Comparison of ENCODE assay signal across 7 mouse cellular contexts in the genomic region with DNA sequence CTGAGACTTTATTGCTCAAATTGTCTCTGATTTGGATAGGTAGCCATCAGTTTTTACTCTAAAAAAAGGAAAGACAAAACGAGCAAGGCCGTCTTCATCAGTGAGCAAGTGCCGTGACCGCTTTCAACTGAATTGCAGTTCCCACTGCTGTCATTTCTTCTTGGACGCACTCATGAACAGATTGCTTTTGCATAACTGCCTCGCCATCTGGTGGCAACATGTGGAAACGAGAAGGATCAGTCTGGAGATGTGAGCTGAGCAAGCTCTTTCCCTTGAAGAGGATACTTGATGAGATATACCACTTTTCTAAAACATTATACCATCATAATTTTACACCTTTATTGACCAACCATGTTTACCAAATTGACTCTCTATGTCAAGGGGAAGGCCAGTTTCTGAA.
A peak's percentile ranks its signal among the peaks of the same experiment; 100 is the strongest.
DNase-seq lines count a peak whose midpoint lies in the region; ATAC-seq and TF ChIP-seq lines count a peak whose summit lies in the region.

No protein-coding gene starts in this region.

- peak; percentile 83 to 86 for DNase-seq in cerebellum, postnatal 14 days
- DNase-seq in frontal cortex, postnatal 36 days (ENCODE audit: low spot score in 2 of 2), result peak; percentile 57 to 83
- DNase-seq in kidney, adult 11 months, result peak; percentile 54
- peak; percentile 59 to 64 for DNase-seq in left cerebral cortex, postnatal 36 days (ENCODE audit: low spot score in 2 of 2)

- H3K4me1 ChIP-seq in midbrain, embryonic 13.5 days (replicated peaks), result 0 out of 2 replicates have a peak, but pooled peaks cover 2% of the 10 kb centered on the region
- H3K4me1 ChIP-seq in small intestine, adult 2 months (ENCODE audit: control insufficient read depth, insufficient read depth, insufficient read length, low read length), result peaks cover 3% of the 10 kb centered on the region; the same call in 1 of the 2 replicates

- ATAC-seq in activated CD4-positive, CD25-positive, alpha-beta regulatory T cell, adult 4 months, result peak; percentile 80
- ATAC-seq in midbrain, embryonic 13.5 days, result peak; percentile 90

- H3K4me3 ChIP-seq in midbrain, embryonic 13.5 days (replicated peaks), result no peak overlapping the region
- H3K4me3 ChIP-seq in small intestine, adult 2 months (ENCODE audit: low read depth, low read length), result no peak overlapping the region

- no peak overlapping the region for H3K9ac ChIP-seq in midbrain, embryonic 13.5 days (replicated peaks)

- H3K9me3 ChIP-seq in midbrain, embryonic 13.5 days, result no peaks in the 10 kb centered on the region

- no peaks in the 10 kb centered on the region for H3K36me3 ChIP-seq in midbrain, embryonic 13.5 days
- H3K36me3 ChIP-seq in small intestine, adult 2 months (ENCODE audit: control insufficient read depth, insufficient read depth, low read length), result no peaks in the 10 kb centered on the region

- TF ChIP-seq POLR2A in small intestine, adult 2 months (IDR thresholded peaks at IDR 0.05; ENCODE audit: low read depth, low read length), result no peak

- intact Hi-C loops in left cerebral cortex, postnatal 36 days (cut with DNase I), result loop anchor here (1.0 to 5.0 kb wide), 3 partner anchors 48 to 320 kb away; partner anchors contain the start of gene Car2

- H3K4me2 ChIP-seq in midbrain, embryonic 13.5 days (replicated peaks), result no peak overlapping the region

- no peaks in the 10 kb centered on the region for H3K27me3 ChIP-seq in midbrain, embryonic 13.5 days
- H3K27me3 ChIP-seq in small intestine, adult 2 months (ENCODE audit: control insufficient read depth, insufficient read depth, low read length), result no peaks in the 10 kb centered on the region

- peak; percentile 51; the same call in 1 of the 2 replicates for TF ChIP-seq CTCF in small intestine, adult 2 months (IDR thresholded peaks at IDR 0.05; ENCODE audit: extremely low read depth, insufficient read length, insufficient replicate concordance, low read depth, low read length)

- no peak overlapping the region for H3K27ac ChIP-seq in midbrain, embryonic 13.5 days
- H3K27ac ChIP-seq in small intestine, adult 2 months (ENCODE audit: insufficient read depth, low read depth, low read length), result no peak overlapping the region

- WGBS in midbrain, embryonic 13.5 days, result 5% methylated on average over 7 of the region's 7 CpGs
- whole genome bisulfite sequencing in small intestine, adult 2 months, result 5% methylated on average over 7 of the region's 7 CpGs
